Mouse (Mus musculus) adrenal gland, postnatal 36 days (tissue): ENCODE results near the gene Kcnma1. TPM values are rescaled to one million over a fixed set of nuclear protein-coding genes. Genes with fewer than 3 reads are reported as not detected.

Experiments used
- DNase-seq, 2 experiments: peaks; one replicate each; pipeline ENCODE4 v3.0.0; 2021; ENCODE audit warnings: mixed read lengths in 1 of 2
- long read RNA-seq, 2 experiments: library from polyadenylated mRNA; stranded (forward); transcript quantifications; one replicate each; pipeline ENCODE4 v2.0.0; 2021; ENCODE audit warnings: borderline sequencing depth in 2 of 2
- total RNA-seq, 2 experiments: library from RNA; stranded (reverse); gene quantifications; 2 replicates each; pipeline ENCODE4 v1.2.3; 2021

Kcnma1 gene
- total RNA-seq: 10 to 100 TPM; 46.0 to 72.9 TPM
- long read RNA-seq, experiment 1, partial matches to known transcripts: 3 of 6 reads
- long read RNA-seq, experiment 1, other reads (novel, unspliced or antisense): 3 of 6 reads
- long read RNA-seq, experiment 2, partial matches to known transcripts: 2 of 6 reads
- long read RNA-seq, experiment 2, other reads (novel, unspliced or antisense): 4 of 6 reads

- no peak for DNase-seq
Measured at GRCm38 (mm10) chr14:24014391-24014790, at the start of gene Kcnma1. Gene Kcnma1, minus strand, starts transcription at chr14:24014491.

GRCm38 (mm10) chr14:24059747-24060146 is 45.5 kb upstream of the Kcnma1 start:
- peak; percentile 68 to 70 for DNase-seq

GRCm38 (mm10) chr14:24059287-24059686 is 45.0 kb upstream of the Kcnma1 start:
- DNase-seq: no peak

GRCm38 (mm10) chr14:24051821-24052220 is 37.5 kb upstream of the Kcnma1 start:
- no peak for DNase-seq

GRCm38 (mm10) chr14:24036609-24037008 is 22.3 kb upstream of the Kcnma1 start:
- peak in 1 of 2 experiments; percentile 8 for DNase-seq

GRCm38 (mm10) chr14:24036208-24036535 is 21.9 kb upstream of the Kcnma1 start:
- DNase-seq: peak; percentile 71 to 79

- peak; percentile 49 to 56 for DNase-seq
Measured at GRCm38 (mm10) chr14:24035486-24036207, 21.4 kb upstream of the Kcnma1 start.

GRCm38 (mm10) chr14:24032876-24033389 is 18.6 kb upstream of the Kcnma1 start:
- no peak for DNase-seq

- no peak for DNase-seq
Measured at GRCm38 (mm10) chr14:24032201-24032600, 17.9 kb upstream of the Kcnma1 start.

- no peak for DNase-seq
Measured at GRCm38 (mm10) chr14:24020718-24021117, 6.4 kb upstream of the Kcnma1 start.

- no peak for DNase-seq
Measured at GRCm38 (mm10) chr14:24009978-24010377, 4.3 kb downstream of the Kcnma1 start.

GRCm38 (mm10) chr14:24008252-24008651 is 6.0 kb downstream of the Kcnma1 start:
- DNase-seq: peak; percentile 88 to 90

- DNase-seq: peak; percentile 26 to 27
Measured at GRCm38 (mm10) chr14:24006276-24006675, 8.0 kb downstream of the Kcnma1 start.

GRCm38 (mm10) chr14:24004471-24005271 is 9.6 kb downstream of the Kcnma1 start:
- DNase-seq: peak; percentile 53 to 69

- peak; percentile 70 to 83 for DNase-seq
Measured at GRCm38 (mm10) chr14:24003450-24004381, 10.6 kb downstream of the Kcnma1 start.

GRCm38 (mm10) chr14:24002647-24003046 is 11.6 kb downstream of the Kcnma1 start:
- DNase-seq: no peak

GRCm38 (mm10) chr14:23997912-23998311 is 16.4 kb downstream of the Kcnma1 start:
- DNase-seq: no peak

GRCm38 (mm10) chr14:23995831-23996230 is 18.5 kb downstream of the Kcnma1 start:
- DNase-seq: peak; percentile 56 to 63

GRCm38 (mm10) chr14:23990871-23991270 is 23.4 kb downstream of the Kcnma1 start:
- DNase-seq: no peak

GRCm38 (mm10) chr14:23989696-23990095 is 24.6 kb downstream of the Kcnma1 start:
- DNase-seq: no peak

- DNase-seq: no peak
Measured at GRCm38 (mm10) chr14:23982205-23982604, 32.1 kb downstream of the Kcnma1 start.

- DNase-seq: no peak
Measured at GRCm38 (mm10) chr14:23974685-23975084, 39.6 kb downstream of the Kcnma1 start.
